Mouse (Mus musculus) limb, embryonic 15.5 days (tissue): ENCODE results near the gene Tha1. TPM values are rescaled to one million over a fixed set of nuclear protein-coding genes. Genes with fewer than 3 reads are reported as not detected.

Source experiments
- ATAC-seq: fragments of 200-750 bp; cut with Nextera tagmentation; 2 replicates; pipeline ENCODE4 v1.8.0; 2017; ENCODE audit warnings: low read depth, moderate TSS enrichment; ENCODE audit not compliant: insufficient number of reproducible peaks, low FRiP score, low TSS enrichment
- H3K27ac ChIP-seq: fragments of 300-500 bp; sonication (generic); 2 replicates; pipeline ENCODE4 v1.5.1; 2015; ENCODE audit warnings: moderate library complexity, mild to moderate bottlenecking, inconsistent platforms
- H3K27me3 ChIP-seq: fragments of 300-500 bp; sonication (generic); 2 replicates; pipeline ENCODE4 v1.6.1; 2015; ENCODE audit warnings: inconsistent platforms
- H3K36me3 ChIP-seq: fragments of 300-500 bp; sonication (generic); 2 replicates; pipeline ENCODE4 v1.6.1; 2015; ENCODE audit warnings: inconsistent platforms
- H3K4me1 ChIP-seq: fragments of 300-500 bp; sonication (generic); 2 replicates; pipeline ENCODE4 v1.6.1; 2015; ENCODE audit warnings: inconsistent platforms
- H3K4me2 ChIP-seq: fragments of 300-500 bp; sonication (generic); 2 replicates; pipeline ENCODE4 v1.6.1; 2015; ENCODE audit warnings: mild to moderate bottlenecking, inconsistent platforms
- H3K4me3 ChIP-seq: fragments of 300-500 bp; sonication (generic); 2 replicates; pipeline ENCODE4 v1.5.1; 2015; ENCODE audit warnings: mild to moderate bottlenecking, inconsistent platforms
- H3K9ac ChIP-seq: fragments of 300-500 bp; sonication (generic); 2 replicates; pipeline ENCODE4 v1.6.1; 2015; ENCODE audit warnings: inconsistent platforms
- H3K9me3 ChIP-seq: fragments of 300-500 bp; sonication (generic); 2 replicates; pipeline ENCODE4 v1.6.1; 2016; ENCODE audit warnings: inconsistent platforms
- WGBS: fragments of 180-500 bp; shearing (Covaris S2); methylation state at CpG from one replicate; pipeline ENCODE4 v1.1.7; 2015; 5-methylcytosine and 5-hydroxymethylcytosine counted together
- polyA plus RNA-seq: library from polyadenylated mRNA; unstranded; fragments of >200 nt; fragmentation: Nextera tagmentation; extraction: Ambion mirVana; gene quantifications from 2 replicates; pipeline ENCODE4 v1.2.1, GENCODE M21; 2015

The Tha1 gene
- polyA plus RNA-seq, 1 experiment from 2014 or later: 4.1 TPM

DNA sequence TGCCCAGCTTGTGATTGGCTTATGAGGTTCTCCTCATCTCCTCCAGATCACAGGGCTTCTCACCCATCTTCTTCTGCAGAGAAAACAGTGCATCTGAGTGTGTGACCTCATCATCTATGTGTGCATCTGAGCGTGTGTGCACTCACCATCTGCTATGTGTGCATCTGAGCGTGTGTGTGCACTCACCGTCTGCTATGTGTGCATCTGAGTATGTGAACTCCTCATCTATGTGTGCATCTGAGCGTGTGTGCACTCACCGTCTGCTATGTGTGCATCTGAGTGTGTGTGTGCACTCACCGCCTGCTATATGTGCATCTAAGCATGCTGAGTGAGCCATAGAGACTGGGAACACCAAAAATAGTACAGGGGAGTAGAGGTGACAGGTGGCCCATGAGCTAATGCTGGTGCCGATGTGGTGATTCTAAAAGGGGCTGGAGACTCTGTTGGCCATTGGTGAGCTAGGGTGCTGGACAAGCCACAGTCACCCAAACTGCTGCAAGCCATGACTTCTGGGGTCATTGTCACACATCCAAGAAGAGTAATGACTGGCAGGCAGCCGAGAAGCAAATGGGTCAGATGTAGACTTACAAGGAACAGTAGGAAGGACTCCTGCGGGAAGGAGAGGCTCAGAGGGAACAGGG, 7.2 kb upstream of the Tha1 start:
- H3K9me3 ChIP-seq: no peaks in the 10 kb centered on the region
- H3K36me3 ChIP-seq: no peaks in the 10 kb centered on the region
- no peak for ATAC-seq
- no peak overlapping the region for H3K4me3 ChIP-seq
- 86% methylated on average over 9 of the region's 9 CpGs for WGBS
- H3K4me1 ChIP-seq: peaks cover 45% of the 10 kb centered on the region
- H3K4me2 ChIP-seq: no peak overlapping the region
- no peak overlapping the region for H3K9ac ChIP-seq
- no peaks in the 10 kb centered on the region for H3K27me3 ChIP-seq
- no peak overlapping the region for H3K27ac ChIP-seq

DNA sequence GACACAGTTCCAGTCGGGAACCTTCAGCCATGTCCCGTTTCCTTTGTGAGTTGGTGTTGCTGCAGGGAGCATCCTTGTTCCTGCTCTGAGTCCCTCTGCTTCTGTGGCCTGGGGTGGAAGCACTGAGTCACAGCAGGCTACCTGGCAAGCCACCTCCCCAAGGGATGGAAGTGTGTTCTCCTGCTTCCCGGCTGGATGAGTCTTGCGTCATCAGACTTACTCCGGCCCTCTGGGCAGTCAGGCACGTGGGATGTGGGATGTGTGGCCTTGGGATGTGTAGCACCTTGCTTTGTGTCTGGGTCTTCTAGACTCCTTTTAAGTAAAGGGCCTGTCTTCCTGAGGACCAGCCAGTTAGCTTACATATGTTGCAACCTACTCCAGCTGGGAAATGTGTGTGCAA, 6.4 kb upstream of the Tha1 start:
- Histone ChIP-seq H3K4me3 (no peak overlapping the region), H3K36me3 (no peaks in the 10 kb centered on the region), H3K4me2 (no peak overlapping the region), H3K9me3 (no peaks in the 10 kb centered on the region), H3K27ac (no peak overlapping the region), H3K9ac (no peak overlapping the region), H3K27me3 (no peaks in the 10 kb centered on the region), H3K4me1 (peaks cover 45% of the 10 kb centered on the region)
- ATAC-seq: no peak
- WGBS: 81% methylated on average over 6 of the region's 6 CpGs

DNA sequence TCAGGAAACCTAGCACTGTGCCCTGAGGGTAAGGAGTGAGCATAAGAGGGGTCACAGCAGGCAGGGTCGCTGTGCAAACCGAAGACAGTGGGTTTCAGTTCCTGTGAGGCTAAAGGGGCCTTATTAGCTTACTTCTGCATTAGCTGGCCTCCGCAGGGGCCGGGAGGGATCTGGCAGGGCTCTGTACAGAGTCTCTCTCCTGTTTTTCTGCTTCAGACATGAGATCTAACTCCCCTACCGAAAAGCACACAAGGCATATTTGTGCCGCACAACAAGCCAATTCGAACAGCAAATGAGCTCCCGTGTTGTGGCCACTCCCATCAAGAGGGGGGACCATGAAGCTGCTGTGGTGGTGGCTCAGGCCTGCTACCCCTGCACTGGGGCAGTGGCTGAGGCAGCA, 5.6 kb upstream of the Tha1 start:
- Histone ChIP-seq H3K36me3 (no peaks in the 10 kb centered on the region), H3K4me2 (peak overlapping the region; percentile 27; the same call in 1 of the 2 replicates), H3K9me3 (no peaks in the 10 kb centered on the region), H3K9ac (no peak overlapping the region), H3K27ac (0 out of 2 replicates have a peak overlapping the region, but pooled peaks have one; percentile 0), H3K27me3 (no peaks in the 10 kb centered on the region), H3K4me1 (peaks cover 41% of the 10 kb centered on the region), H3K4me3 (no peak overlapping the region)
- no peak for ATAC-seq
- 14% methylated on average over 8 of the region's 8 CpGs for WGBS

DNA sequence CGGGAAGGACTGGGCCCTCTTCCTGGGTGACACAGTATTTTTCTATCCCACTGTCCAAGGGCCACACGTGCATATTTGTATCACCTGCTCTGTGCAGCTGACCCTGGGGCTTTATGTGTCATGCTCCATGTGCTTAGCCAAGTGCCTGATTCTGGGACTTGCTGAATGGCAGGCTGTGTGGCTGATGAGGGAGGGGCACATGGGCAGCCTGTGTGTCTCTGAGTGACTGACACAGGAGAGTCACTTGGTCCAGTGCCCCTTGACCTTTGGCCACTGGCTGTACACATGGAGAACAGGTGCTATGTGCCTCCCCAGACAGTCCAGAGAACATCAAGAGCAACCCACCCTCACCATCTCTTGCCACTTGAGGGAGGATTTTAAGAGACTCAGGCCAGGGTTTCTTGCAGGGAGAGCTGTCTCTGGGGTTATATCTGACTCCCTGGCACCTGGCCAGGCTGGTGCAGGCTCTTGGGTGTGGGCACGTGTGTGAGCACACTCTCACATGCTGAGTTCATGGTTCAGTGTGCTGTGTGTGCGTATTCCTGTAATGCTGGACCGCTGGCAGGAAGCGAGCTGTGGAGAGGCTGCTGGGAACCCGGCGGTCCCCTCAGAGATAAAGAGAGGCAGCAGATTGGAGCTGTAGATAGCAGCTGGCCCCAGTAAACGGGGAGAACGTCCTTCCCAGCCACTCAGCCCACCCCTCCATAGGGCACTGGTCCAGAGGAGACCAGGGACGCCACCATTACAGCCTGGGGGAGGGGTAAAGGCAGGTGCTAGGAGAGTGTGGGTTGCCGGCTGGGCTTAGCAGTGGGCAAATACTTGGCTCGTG, 4.8 kb upstream of the Tha1 start:
- Histone ChIP-seq H3K9me3 (no peaks in the 10 kb centered on the region), H3K27ac (0 out of 2 replicates have a peak overlapping the region, but pooled peaks have one; percentile 0), H3K9ac (no peak overlapping the region), H3K36me3 (no peaks in the 10 kb centered on the region), H3K4me3 (no peak overlapping the region), H3K27me3 (no peaks in the 10 kb centered on the region), H3K4me1 (peaks cover 39% of the 10 kb centered on the region), H3K4me2 (peak overlapping the region; percentile 27; the same call in 1 of the 2 replicates)
- no peak for ATAC-seq
- WGBS: 23% methylated on average over 13 of the region's 13 CpGs

DNA sequence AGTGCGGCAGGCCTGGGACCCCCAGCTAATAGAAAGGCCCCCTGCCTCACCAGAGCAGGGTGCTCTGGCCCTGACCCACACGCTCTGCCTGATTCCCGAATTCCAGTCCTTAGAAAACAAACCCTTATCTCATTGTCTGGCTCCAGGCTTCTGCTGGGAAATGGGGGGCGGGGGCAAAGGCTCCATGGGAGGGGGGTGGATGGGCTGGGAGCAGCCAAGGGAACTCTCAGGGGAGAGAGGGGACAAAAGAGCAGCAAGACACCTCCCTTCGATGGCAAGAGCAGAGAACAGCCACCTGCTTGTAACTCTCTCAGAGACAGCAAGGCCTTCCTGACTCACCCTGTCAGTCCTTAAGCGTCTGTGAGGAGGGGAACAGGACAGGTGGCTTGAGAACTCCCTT, 2.4 kb upstream of the Tha1 start:
- no peak overlapping the region for H3K4me2 ChIP-seq
- peaks cover 35% of the 10 kb centered on the region for H3K4me1 ChIP-seq
- H3K36me3 ChIP-seq: no peaks in the 10 kb centered on the region
- H3K4me3 ChIP-seq: no peak overlapping the region
- no peak overlapping the region for H3K9ac ChIP-seq
- ATAC-seq: no peak
- no peaks in the 10 kb centered on the region for H3K27me3 ChIP-seq
- no peak overlapping the region for H3K27ac ChIP-seq
- 56% methylated on average over 6 of the region's 6 CpGs for WGBS
- no peaks in the 10 kb centered on the region for H3K9me3 ChIP-seq

DNA sequence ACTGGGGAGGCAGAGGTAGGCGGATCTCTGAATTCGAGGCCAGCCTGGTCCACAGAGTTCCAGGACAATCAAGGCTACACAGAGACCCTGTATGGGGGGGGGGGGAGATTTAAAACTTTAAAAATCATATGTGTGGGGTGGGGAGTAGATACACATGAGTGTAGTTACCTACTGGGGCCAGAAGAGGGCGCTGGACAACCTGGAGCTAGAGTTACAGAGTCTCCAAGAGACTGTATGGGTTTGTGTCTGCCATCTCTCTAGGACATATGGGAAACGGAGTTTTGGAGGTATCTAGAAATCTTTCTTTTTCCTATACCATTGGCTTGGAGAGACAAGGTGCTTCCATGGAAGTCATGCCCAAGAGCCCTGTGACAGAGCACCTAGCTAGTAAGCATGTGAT, 1.1 kb upstream of the Tha1 start:
- no peak overlapping the region for H3K9ac ChIP-seq
- H3K36me3 ChIP-seq: no peaks in the 10 kb centered on the region
- ATAC-seq: no peak
- H3K27ac ChIP-seq: no peak overlapping the region
- no peaks in the 10 kb centered on the region for H3K9me3 ChIP-seq
- H3K4me1 ChIP-seq: peaks cover 39% of the 10 kb centered on the region
- 68% methylated on average over 4 of the region's 4 CpGs for WGBS
- H3K4me3 ChIP-seq: no peak overlapping the region
- H3K27me3 ChIP-seq: no peaks in the 10 kb centered on the region
- H3K4me2 ChIP-seq: no peak overlapping the region

DNA sequence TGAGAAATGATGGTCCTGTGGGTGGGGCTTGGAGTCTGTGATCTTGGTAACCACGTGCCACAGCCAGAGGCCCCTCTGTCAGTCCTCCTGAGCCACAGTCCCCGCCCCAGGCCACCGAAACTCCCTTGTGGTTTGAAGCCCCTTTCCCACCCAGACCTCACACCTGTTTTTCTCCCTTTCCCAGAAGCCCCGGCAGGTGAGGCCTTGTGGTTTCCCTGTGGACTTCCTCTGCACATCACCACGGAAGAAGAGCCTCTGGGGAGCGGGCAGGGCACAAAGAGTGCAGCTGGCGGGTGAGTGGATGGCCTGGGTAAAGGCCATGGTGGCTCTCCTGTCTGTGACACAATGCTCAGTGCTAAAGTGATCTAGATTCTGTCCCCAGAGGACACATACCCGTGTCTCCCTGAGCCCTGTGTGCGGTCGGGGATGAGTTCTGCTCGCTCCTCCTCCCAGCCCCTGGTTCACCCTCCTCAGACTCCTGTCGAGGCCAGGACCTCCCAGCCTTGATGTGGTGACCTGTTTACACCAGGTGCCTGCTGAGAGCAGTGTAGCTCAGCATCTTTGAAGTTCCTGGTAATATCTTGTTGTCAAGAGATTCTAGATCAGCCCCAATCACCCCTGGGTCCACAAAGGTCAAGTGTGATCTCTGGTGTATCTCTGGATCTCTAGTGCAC, 1.2 kb downstream of the Tha1 start:
- Histone ChIP-seq H3K9me3 (no peaks in the 10 kb centered on the region), H3K4me1 (peaks cover 26% of the 10 kb centered on the region), H3K27me3 (no peaks in the 10 kb centered on the region), H3K36me3 (no peaks in the 10 kb centered on the region), H3K27ac (no peak overlapping the region), H3K9ac (no peak overlapping the region), H3K4me3 (no peak overlapping the region), H3K4me2 (peak overlapping the region; percentile 96; the same call in 1 of the 2 replicates)
- 57% methylated on average over 12 of the region's 12 CpGs for whole genome bisulfite sequencing
- no peak for ATAC-seq

DNA sequence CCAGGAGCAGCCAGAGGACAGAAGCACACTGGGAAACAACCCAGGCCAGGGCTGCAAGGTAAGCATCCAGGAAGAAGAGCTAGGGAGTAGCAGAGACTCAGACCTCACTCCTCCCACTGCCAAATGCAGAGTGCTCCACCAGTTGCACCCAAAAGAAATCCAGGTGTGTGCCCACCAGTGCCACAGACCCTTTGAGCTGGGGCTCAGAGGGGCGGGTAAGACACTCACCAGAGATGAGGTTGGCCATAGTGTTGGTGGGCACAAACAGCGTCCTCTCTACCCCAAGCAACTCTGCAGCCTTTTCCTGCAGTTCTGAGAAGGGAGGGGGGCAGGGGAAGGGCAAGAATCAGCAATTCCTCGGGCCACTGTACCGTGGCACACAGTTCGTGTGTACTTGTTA, 1.9 kb downstream of the Tha1 start:
- H3K36me3 ChIP-seq: no peaks in the 10 kb centered on the region
- H3K27me3 ChIP-seq: no peaks in the 10 kb centered on the region
- 61% methylated on average over 5 of the region's 5 CpGs for whole genome bisulfite sequencing
- H3K4me1 ChIP-seq: peaks cover 26% of the 10 kb centered on the region
- H3K27ac ChIP-seq: no peak overlapping the region
- no peaks in the 10 kb centered on the region for H3K9me3 ChIP-seq
- no peak overlapping the region for H3K9ac ChIP-seq
- no peak overlapping the region for H3K4me3 ChIP-seq
- no peak for ATAC-seq
- no peak overlapping the region for H3K4me2 ChIP-seq

DNA sequence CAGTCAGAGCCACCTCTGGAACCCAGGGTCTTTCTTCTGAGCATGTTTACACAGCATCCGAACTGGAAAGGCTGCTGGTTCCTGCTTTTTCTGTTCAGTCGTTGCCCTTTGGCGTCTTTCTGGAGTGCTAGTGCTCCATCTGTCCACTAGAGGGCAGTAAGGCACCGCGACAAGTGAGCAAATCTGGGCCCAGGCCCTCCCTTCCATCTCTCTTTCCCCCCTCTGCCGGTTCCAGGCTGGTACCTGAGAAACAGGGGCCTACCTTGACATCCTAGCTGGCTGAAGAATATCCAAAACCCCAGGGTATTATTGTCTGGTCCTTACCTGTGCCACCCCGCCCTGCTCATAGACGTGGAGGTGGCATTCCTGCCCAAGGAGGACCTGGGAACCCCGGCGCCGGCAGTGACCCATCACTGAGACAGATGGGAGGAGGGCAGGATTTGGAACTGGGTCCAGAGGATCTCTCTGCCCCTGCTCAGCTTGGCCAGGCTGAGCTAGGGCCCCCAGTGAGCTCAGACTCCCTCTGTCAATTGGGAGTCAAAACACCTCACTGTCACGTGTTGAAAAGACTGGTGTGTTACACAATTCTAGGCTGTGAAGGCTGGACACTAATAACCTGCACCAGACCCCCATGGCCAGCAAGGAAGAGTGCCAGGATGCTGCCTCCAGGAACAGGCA, 2.5 kb downstream of the Tha1 start:
- Histone ChIP-seq H3K9me3 (no peaks in the 10 kb centered on the region), H3K9ac (no peak overlapping the region), H3K4me2 (no peak overlapping the region), H3K4me1 (peaks cover 26% of the 10 kb centered on the region), H3K4me3 (no peak overlapping the region), H3K36me3 (no peaks in the 10 kb centered on the region), H3K27me3 (no peaks in the 10 kb centered on the region), H3K27ac (no peak overlapping the region)
- no peak for ATAC-seq
- WGBS: 35% methylated on average over 12 of the region's 12 CpGs

DNA sequence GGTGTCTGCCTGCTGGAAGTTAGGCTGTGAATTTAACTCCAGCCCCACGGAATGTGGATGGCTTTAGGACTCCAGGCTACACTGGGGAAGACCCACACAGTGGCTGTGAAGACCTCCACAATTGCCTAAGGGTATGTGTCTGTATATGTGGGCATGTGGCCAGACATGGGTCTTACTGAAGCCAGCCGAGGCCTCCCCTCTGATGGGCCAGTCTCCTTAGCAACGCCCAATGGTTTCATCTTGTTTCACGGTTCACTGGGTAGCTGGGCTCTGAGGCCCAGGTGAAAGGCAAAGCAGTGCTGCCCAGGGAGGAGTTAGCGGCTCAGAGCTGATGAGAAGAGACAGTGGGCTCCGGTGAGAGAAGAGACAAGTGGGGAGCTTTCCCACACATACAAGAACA, 7.3 kb downstream of the Tha1 start:
- WGBS: 40% methylated on average over 6 of the region's 6 CpGs
- no peak for ATAC-seq

DNA sequence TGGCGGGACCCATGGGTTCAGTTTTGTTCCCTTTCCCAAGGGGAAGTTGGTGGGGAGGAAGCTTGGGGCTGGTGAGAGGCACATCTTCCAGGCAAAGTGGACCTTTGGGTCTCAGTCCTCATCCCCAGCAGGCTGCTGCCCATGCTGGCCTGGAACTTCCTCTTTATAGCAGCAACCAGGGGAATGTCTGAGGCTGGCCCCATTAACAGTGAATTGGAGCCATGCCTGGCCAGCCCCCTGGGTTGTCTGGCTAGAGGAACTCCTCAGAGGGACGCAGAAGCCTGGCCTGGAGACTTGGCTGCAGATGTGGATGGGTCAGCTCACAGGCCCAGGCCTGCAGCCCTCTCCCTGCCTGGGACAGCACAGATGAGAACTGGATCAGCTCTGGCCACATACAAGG, 8.5 kb downstream of the Tha1 start:
- H3K4me1 ChIP-seq: peaks cover 9% of the 10 kb centered on the region
- no peak overlapping the region for H3K27ac ChIP-seq
- ATAC-seq: no peak
- no peak overlapping the region for H3K9ac ChIP-seq
- H3K36me3 ChIP-seq: no peaks in the 10 kb centered on the region
- WGBS: 55% methylated on average over 2 of the region's 2 CpGs
- H3K27me3 ChIP-seq: peaks cover 40% of the 10 kb centered on the region
- H3K9me3 ChIP-seq: no peaks in the 10 kb centered on the region
- H3K4me3 ChIP-seq: no peak overlapping the region
- no peak overlapping the region for H3K4me2 ChIP-seq

More for the DNA sequence above, 7.3 kb downstream of the Tha1 start:
- peaks cover 6% of the 10 kb centered on the region for H3K4me1 ChIP-seq
- H3K9me3 ChIP-seq: no peaks in the 10 kb centered on the region
- H3K4me3 ChIP-seq: no peak overlapping the region
- no peak overlapping the region for H3K4me2 ChIP-seq
- H3K36me3 ChIP-seq: no peaks in the 10 kb centered on the region
- peaks cover 28% of the 10 kb centered on the region for H3K27me3 ChIP-seq
- H3K9ac ChIP-seq: no peak overlapping the region
- no peak overlapping the region for H3K27ac ChIP-seq
